Mouse (Mus musculus): ENCODE data around the gene Arih2.
"Not testable (repeated sequence)": the region's sequence is repeated elsewhere in the genome, so short reads cannot be mapped to it uniquely, and the experiment has no call there.

The Arih2 gene

DNA sequence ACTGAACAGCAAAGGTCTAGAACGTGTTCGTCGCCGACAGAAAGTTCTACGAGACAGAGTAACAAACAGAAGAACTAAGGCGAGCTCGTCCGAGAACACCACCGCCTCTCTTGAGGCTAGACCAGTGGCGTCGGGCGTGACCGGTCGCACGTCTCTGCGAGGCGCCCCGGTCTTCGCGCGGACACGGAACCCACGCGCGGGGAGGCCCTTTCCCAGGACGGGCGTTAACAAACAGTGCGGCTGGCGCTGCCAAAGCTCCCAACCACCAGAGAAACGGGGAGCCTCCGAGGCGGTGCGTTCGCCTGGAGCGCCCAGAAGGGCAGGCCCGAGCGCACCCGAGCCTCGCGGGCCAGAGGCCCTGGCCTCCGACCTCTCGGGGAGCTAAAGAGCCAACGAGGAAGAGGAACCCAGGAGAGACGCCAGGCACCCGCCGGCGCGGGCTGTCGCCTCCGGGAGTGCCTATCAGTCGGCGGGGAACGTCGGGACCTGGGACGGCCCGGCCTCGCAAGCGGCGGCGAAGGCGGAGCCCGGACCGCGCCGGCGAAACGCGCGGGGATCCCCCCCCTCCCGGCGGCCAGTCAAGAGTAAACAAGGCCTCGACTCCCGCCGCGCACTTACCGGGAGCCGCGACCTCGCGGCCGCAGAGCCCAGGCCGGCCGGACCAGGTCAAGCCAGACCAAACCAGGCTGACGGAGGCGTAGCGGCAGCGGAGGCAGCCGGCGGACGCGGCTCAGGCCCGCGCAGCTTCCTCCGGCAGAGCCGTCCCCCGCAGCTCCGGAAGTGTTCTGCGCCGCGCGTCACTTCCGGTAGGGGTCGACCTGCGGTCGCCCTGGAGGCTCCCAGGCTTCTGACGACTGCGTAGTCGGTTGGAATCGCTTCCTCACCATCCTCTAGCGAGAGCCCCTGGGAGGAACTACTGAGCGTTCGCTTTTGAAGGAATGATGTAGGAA, at the start of gene Arih2:
TSS of gene Arih2 (minus strand) at position 776 of the 950 bp plus-strand sequence.
- DNase-seq, result peak; percentile 90

GRCm38 (mm10) chr9:108694533-108694932, 45.3 kb upstream of the Arih2 start:
- DNase-seq, result no peak

GRCm38 (mm10) chr9:108693946-108694345, 44.8 kb upstream of the Arih2 start:
- DNase-seq, result no peak

DNA sequence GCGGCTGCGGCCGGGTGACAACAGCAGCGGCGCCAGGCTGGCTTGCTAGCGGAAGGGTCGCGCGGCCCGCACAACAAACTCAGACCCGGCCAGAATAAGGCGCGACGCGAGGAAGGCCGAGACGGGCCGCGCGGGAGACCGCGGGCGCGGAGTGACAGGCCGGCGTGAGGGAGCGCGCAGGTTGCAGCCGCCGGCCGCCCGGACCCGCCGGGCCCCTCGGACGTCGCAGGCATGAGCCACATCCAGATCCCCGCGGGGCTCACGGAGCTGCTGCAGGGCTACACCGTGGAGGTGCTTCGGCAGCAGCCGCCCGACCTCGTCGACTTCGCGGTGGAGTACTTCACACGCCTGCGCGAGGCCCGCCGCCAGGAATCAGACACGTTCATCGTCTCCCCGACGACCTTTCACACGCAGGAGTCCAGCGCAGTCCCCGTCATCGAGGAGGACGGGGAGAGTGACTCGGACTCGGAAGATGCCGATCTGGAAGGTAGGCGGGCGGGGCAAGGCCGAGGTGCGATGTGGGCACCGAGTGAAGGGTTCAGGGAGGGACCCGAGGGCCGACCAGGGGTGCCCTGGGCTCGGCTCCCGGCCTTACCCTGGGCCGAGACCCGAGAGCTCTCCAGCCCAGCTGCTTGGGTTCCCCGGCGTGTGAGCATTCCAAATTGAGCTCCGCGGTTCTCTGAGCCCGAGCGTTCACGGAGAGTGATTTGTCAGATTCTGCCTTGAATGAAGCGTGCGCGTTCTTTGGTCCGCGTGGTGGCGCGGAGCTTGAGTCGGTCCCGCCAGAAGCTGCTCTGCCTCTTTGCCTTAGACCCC, 43.2 kb upstream of the Arih2 start:
- peak; percentile 58 for DNase-seq

DNA sequence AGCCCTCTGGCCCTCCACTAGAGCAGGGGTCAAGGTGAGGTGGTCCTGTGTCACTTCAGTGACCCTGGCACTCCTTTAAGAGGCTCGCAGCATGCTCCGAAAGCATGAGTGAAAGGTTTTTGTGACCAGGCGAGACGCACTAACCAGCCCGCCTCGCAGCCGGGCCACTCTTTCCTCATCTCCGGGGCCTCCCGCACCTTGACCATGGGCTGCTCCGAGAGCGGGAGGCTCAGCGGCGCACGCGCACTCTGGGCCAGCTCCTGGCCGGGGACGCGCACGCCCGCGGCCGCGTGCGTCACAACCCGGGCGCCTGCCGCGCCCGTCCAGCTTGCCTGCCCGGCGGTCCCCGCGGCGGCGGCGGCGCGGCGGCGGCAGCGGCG, 42.6 kb upstream of the Arih2 start:
- peak; percentile 91 for DNase-seq

GRCm38 (mm10) chr9:108691371-108691770, 42.2 kb upstream of the Arih2 start:
- peak; percentile 23 for DNase-seq

DNA sequence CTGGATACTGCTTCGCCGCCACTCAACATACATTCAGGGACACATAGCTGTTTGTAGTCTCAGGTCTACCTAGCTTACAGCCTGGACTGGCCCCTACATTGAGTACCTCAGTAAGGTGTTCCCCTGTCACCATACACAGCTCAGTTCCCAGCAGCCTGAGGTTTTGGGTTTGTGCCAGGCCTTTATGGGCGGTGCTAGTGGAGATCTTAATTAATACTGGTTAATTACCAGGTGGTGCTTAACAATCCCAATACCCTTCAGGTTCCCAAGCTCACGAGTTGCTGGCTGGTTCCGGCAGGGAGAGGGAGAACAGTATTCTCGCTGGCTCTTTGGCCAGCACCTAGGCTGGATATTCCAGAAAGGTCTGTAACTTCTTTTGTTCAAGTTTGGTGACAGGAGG, 41.7 kb upstream of the Arih2 start:
- DNase-seq, result peak; percentile 21

DNA sequence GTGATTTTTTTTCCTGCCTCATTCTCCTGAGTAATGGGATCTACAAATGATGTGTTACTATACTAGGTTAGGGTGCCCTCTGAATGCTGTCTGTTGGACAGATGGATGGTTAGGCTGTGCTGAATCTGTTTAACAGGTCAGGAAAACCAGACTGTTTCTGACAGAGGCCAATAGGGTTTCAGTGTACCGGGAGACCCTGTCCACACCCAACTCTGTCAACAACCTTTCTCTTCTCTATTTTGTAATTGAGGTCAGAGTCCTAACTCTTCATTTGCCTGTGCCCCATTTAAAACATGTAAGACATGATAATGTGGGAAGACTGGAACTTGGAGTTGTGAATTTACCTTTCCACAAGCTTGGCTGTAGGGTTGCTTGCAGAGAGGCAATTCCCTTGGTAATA, 40.8 kb upstream of the Arih2 start:
- no peak for DNase-seq

DNA sequence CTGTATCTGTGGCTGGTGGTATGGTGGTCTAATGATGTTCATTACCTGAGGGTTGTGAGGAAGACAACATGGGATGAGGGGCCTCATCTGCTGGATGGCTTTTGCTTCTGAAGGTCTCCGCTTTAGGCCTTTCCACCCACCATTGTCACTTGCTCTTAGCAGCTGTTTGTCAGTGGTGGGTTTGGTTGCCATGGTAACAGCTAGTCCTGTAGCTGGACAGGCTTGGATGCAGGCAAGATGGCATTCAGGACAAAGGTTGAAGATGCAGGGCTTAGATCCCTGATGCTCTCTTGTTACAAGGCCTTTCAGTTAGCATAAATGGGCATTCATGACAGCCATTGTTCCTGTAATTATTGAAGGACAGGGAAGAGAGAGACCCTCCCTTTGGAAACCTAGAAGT, 39.9 kb upstream of the Arih2 start, which contains the start of gene Prkar2a:
TSS of gene Prkar2a (plus strand) at position 209 of the 400 bp plus-strand sequence.
- no peak for DNase-seq

GRCm38 (mm10) chr9:108688451-108688850, 39.3 kb upstream of the Arih2 start:
- DNase-seq, result no peak

DNA sequence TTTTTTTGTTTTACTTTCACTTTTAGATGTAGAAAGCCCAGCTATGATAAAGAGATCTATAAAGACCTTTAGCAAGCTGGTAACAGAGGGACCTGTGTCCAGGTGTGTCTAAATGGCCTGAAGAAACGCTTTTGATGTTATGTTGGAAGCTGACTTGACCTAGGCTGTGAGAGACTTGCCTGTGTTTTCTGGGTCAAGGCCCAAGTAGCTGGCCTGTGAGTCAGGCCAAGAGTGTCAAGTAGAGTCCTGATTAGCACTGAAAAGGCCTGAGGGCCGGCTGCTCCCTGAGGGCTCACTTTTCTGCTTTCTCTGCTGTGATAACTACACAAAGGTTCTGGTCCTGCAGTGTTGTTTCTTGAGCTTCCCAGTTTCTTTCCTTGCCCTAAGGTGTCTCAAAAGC, 38.5 kb upstream of the Arih2 start:
- no peak for DNase-seq

DNA sequence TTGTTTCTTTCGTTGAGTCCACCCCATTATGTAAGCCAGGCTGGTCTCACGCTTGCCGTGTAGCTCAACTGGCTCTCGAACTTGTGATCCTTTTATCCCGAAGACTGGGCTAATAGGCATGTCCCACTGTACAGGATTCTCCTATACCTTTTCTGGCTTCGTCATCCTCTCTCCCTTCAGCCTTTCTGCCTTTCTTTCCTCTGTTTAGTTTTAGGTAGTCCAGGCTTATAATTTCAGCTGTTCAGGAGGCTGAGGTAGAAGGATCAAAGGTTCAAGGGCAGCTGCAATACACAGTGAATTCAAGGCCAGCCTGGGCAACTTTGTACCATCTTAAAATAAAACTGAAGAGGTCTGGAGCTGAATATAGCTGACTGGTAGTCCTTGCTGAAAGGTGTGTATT, 38.0 kb upstream of the Arih2 start:
- no peak for DNase-seq

DNA sequence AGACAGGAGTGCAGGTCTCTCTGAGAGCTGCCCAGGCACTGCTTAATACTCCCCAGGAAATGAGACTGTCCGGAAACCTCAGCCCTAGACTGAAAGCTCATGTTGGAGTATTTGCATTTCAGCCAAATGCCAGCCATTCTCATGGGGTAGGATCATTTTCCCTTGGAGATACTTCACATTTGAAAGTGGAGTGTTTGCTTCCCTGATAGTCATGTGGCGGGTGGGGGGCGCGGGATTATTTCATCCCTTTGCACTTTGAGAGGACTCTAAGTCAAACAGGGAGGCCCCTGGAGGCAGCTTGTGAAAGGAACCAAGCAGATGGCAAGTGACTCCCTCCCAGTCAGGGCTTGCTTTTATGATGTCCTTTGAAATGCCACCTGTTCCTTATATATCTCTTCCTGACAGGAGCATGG, 37.3 kb upstream of the Arih2 start:
- DNase-seq, result no peak

DNA sequence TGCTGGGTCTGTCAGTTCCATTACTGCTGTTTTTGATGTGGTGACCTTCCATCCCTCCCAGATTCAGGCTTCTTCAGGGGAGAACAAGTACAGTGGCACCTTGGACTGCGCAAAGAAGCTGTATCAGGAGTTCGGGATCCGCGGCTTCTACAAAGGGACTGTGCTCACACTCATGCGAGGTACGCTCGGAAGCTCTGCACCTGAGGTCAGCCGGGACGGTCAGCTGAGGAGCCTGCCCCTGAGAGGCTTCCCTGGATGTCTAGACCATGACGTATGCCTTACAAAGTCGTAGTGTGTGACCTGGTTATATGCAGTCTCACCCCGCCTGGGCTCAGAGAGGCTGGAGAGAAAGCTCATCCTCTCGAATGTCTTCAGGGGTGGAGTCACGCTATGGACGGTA, 30.8 kb upstream of the Arih2 start:
- no peak for DNase-seq

GRCm38 (mm10) chr9:108673151-108673550, 24.0 kb upstream of the Arih2 start:
- no peak for DNase-seq

GRCm38 (mm10) chr9:108669875-108670274, 20.7 kb upstream of the Arih2 start:
- DNase-seq, result no peak

DNA sequence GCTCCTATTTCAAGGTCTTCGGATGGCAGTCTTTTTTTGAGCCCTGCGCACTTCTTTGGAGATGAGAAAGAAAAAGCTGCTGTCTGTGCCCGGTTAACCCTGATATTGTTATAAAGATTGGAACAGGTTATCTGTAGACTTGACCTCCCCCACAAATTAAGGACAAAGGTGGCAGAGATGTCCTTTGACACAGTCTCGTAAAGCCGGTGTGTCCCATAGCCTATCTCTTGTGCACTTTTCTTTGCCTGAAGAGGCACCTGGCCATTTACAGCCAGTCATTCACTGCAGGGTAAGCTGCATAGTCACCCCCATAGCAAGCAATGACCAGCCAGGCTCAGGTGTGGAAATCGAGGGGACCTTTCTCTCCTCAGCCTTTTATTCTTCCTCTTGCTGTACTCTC, 13.5 kb upstream of the Arih2 start:
- no peak for DNase-seq

DNA sequence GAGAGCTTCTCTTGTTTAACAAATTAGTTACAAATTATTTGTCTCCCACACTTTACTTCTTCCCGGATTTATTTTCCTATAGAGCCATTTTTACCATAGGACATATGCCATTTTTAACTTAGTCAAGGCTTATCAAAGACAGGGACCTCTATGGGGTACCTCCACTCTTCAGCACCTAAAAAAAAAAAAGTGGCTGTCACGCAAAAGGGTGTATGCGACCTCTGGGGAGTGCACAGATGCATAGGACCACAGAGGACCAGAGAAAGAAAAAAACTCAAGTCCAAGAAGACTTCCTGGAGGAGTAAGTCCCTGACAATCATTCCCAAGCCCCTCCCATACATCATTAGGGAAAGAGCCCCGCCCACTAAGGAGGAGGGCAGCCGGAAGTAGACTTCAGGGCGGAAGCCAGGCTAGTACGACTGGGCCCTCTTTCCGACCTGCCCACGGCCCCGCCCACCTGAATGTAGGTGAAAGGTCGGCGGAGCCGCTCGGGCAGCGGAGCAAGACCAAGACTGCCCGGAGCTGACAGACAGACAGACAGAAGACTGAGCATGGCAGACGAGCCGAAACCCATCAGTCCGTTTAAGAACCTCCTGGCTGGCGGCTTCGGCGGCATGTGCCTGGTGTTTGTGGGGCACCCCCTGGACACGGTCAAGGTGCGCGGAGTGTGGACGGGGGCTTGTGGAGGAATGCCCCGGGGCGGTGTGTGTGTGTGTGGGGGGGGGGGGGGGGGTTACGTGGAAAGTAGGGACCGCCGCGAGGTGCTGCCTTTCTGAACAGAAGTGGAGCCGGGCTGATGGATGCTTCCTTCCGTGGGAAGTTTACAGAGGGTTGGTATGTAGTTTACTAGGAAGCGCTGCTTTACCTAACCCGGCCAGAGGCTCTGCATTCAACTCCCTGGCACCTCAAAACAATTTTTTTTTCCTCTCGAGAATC, 12.8 kb upstream of the Arih2 start, which contains the start of gene Slc25a20:
TSS of gene Slc25a20 (plus strand) at position 412 of the 936 bp plus-strand sequence.
- peak; percentile 60 for DNase-seq

DNA sequence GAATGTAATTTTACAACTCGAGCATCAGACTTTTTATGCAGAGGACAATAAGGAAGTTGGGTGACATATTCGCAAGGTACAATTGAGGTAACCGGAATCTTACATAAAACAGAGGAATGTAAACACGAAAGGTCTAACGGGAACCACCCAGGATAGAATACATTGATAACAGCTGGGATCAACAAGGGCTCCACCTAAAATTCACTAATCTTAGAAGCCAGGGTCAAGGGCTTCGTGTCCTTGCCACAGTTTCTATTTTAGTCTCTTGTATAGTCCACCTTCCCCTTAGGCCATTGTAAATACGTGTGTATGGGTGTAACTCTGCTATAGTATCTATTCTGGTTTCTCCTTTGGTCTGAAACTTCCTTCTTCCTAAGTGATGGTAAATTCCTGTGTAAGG, 6.7 kb upstream of the Arih2 start:
- DNase-seq, result not testable (repeated sequence)

GRCm38 (mm10) chr9:108654566-108655464, 5.6 kb upstream of the Arih2 start:
- DNase-seq, result no peak
